Mouse (Mus musculus) forebrain, embryonic 14.5 days (tissue): ENCODE data around the gene Klhdc7a. TPM values are rescaled to one million over a fixed set of nuclear protein-coding genes. Genes with fewer than 3 reads are reported as not detected.
"Not testable (repeated sequence)": the region's sequence is repeated elsewhere in the genome, so short reads cannot be mapped to it uniquely, and the experiment has no call there.

Experiments used
- ATAC-seq: fragments of 200-750 bp; cut with Nextera tagmentation; 2 replicates; pipeline ENCODE4 v1.8.0; 2017; ENCODE audit warnings: mild to moderate bottlenecking, moderate library complexity
- DNase-seq: peaks from one replicate; pipeline ENCODE4 v3.0.0-alpha.2; 2015; ENCODE audit warnings: low spot score
- H3K27ac ChIP-seq: fragments of 300-500 bp; sonication (generic); 2 replicates; pipeline ENCODE4 v1.5.1; 2014; ENCODE audit warnings: low read depth, mild to moderate bottlenecking, control low read depth, low read length, moderate library complexity
- H3K27me3 ChIP-seq: fragments of 300-500 bp; sonication (generic); replicated peaks from 2 replicates; pipeline ENCODE4 v1.6.1; 2014; ENCODE audit warnings: low read length, control low read depth, mixed read lengths; ENCODE audit not compliant: control insufficient read depth, insufficient read depth
- H3K36me3 ChIP-seq: fragments of 300-500 bp; sonication (generic); 2 replicates; pipeline ENCODE4 v1.6.1; 2014; ENCODE audit warnings: low read length, control low read depth; ENCODE audit not compliant: control insufficient read depth, insufficient read depth
- H3K4me1 ChIP-seq: fragments of 300-500 bp; sonication (generic); 2 replicates; pipeline ENCODE4 v1.6.1; 2014; ENCODE audit warnings: antibody characterized with exemption, low read length, control low read depth; ENCODE audit not compliant: control insufficient read depth, insufficient read depth
- H3K4me2 ChIP-seq: fragments of 300-500 bp; sonication (generic); 2 replicates; pipeline ENCODE4 v1.6.1; 2014; ENCODE audit warnings: mild to moderate bottlenecking, control low read depth, low read length
- H3K4me3 ChIP-seq: fragments of 300-500 bp; sonication (generic); 2 replicates; pipeline ENCODE4 v1.5.1; 2014; ENCODE audit warnings: low read depth, low read length, control low read depth
- H3K9ac ChIP-seq: fragments of 300-500 bp; sonication (generic); 2 replicates; pipeline ENCODE4 v1.6.1; 2014; ENCODE audit warnings: mild to moderate bottlenecking, low read length, control low read depth, moderate library complexity
- H3K9me3 ChIP-seq: fragments of 300-500 bp; sonication (generic); replicated peaks from 2 replicates; pipeline ENCODE4 v1.6.1; 2016; ENCODE audit warnings: low read length, control low read depth, mixed read lengths; ENCODE audit not compliant: control insufficient read depth
- WGBS: fragments of 180-500 bp; shearing (Covaris S2); extraction: QIAGEN DNeasy Blood & Tissue Kit; methylation state at CpG from one replicate; pipeline ENCODE4 v1.1.7; 2014; 5-methylcytosine and 5-hydroxymethylcytosine counted together
- polyA plus RNA-seq: library from polyadenylated mRNA; unstranded; fragments of >200 nt; fragmentation: Nextera tagmentation; extraction: Ambion mirVana; gene quantifications from 2 replicates; pipeline ENCODE4 v1.2.1, GENCODE M21; 2014

Klhdc7a gene
- polyA plus RNA-seq, 1 experiment from 2014 or later: 0.22 TPM

- WGBS: 96% methylated on average over 5 of the region's 5 CpGs
- Histone ChIP-seq H3K4me1 (no peaks in the 10 kb centered on the region), H3K4me3 (no peak overlapping the region), H3K9ac (no peak overlapping the region), H3K9me3 (no peaks in the 10 kb centered on the region), H3K36me3 (no peaks in the 10 kb centered on the region), H3K4me2 (no peak overlapping the region), H3K27ac (no peak overlapping the region), H3K27me3 (no peaks in the 10 kb centered on the region)
- DNase-seq: no peak
- no peak for ATAC-seq
Measured at GRCm38 (mm10) chr4:139963911-139964310, 3.9 kb downstream of the Klhdc7a start.

- no peak for DNase-seq
- 67% methylated on average over 8 of the region's 8 CpGs for WGBS
- no peak overlapping the region for H3K9ac ChIP-seq
- no peak overlapping the region for H3K4me3 ChIP-seq
- H3K36me3 ChIP-seq: no peaks in the 10 kb centered on the region
- H3K9me3 ChIP-seq: no peaks in the 10 kb centered on the region
- no peaks in the 10 kb centered on the region for H3K27me3 ChIP-seq
- no peak for ATAC-seq
- no peaks in the 10 kb centered on the region for H3K4me1 ChIP-seq
- H3K27ac ChIP-seq: no peak overlapping the region
- H3K4me2 ChIP-seq: no peak overlapping the region
Measured at GRCm38 (mm10) chr4:139963059-139963458, 4.8 kb downstream of the Klhdc7a start.

GRCm38 (mm10) chr4:139961816-139962215 lies 6.0 kb downstream of the Klhdc7a start:
- DNase-seq (no peak), ATAC-seq (no peak)
- Histone ChIP-seq H3K4me1 (no peaks in the 10 kb centered on the region), H3K9ac (no peak overlapping the region), H3K27me3 (no peaks in the 10 kb centered on the region), H3K4me3 (no peak overlapping the region), H3K36me3 (no peaks in the 10 kb centered on the region), H3K27ac (no peak overlapping the region), H3K9me3 (no peaks in the 10 kb centered on the region), H3K4me2 (no peak overlapping the region)
- 91% methylated on average over 8 of the region's 8 CpGs for WGBS

- 89% methylated on average over 11 of the region's 11 CpGs for WGBS
- not testable (repeated sequence) for H3K27ac ChIP-seq, H3K9me3 ChIP-seq, H3K27me3 ChIP-seq, H3K4me2 ChIP-seq, H3K36me3 ChIP-seq, H3K4me1 ChIP-seq, H3K4me3 ChIP-seq, ATAC-seq, DNase-seq, H3K9ac ChIP-seq
Measured at GRCm38 (mm10) chr4:139961329-139961728, 6.5 kb downstream of the Klhdc7a start.

GRCm38 (mm10) chr4:139960724-139961315 lies 7.0 kb downstream of the Klhdc7a start:
- DNase-seq (no peak), ATAC-seq (no peak)
- no peaks in the 10 kb centered on the region for H3K4me1 ChIP-seq
- H3K27ac ChIP-seq: no peak overlapping the region
- no peaks in the 10 kb centered on the region for H3K27me3 ChIP-seq
- H3K4me3 ChIP-seq: no peak overlapping the region
- no peak overlapping the region for H3K9ac ChIP-seq
- WGBS: 78% methylated on average over 10 of the region's 10 CpGs
- H3K36me3 ChIP-seq: no peaks in the 10 kb centered on the region
- H3K9me3 ChIP-seq: no peaks in the 10 kb centered on the region
- no peak overlapping the region for H3K4me2 ChIP-seq

- no peaks in the 10 kb centered on the region for H3K4me1 ChIP-seq
- H3K4me3 ChIP-seq: no peak overlapping the region
- ATAC-seq (no peak), DNase-seq (no peak)
- no peak overlapping the region for H3K27ac ChIP-seq
- no peaks in the 10 kb centered on the region for H3K9me3 ChIP-seq
- H3K4me2 ChIP-seq: no peak overlapping the region
- no peaks in the 10 kb centered on the region for H3K27me3 ChIP-seq
- WGBS: 68% methylated on average over 12 of the region's 12 CpGs
- no peaks in the 10 kb centered on the region for H3K36me3 ChIP-seq
- H3K9ac ChIP-seq: 0 out of 2 replicates have a peak overlapping the region, but pooled peaks have one; percentile 26
Measured at GRCm38 (mm10) chr4:139960086-139960713, 7.6 kb downstream of the Klhdc7a start.

GRCm38 (mm10) chr4:139959188-139959587 lies 8.6 kb downstream of the Klhdc7a start:
- Histone ChIP-seq H3K36me3 (no peaks in the 10 kb centered on the region), H3K4me1 (no peaks in the 10 kb centered on the region), H3K4me3 (no peak overlapping the region), H3K9me3 (no peaks in the 10 kb centered on the region), H3K9ac (no peak overlapping the region), H3K27me3 (no peaks in the 10 kb centered on the region), H3K27ac (no peak overlapping the region), H3K4me2 (no peak overlapping the region)
- 86% methylated on average over 3 of the region's 3 CpGs for WGBS
- DNase-seq (no peak), ATAC-seq (no peak)

GRCm38 (mm10) chr4:139950876-139951485 lies 16.8 kb downstream of the Klhdc7a start:
- DNase-seq (no peak), ATAC-seq (no peak)
- 0 out of 2 replicates have a peak, but pooled peaks cover 2% of the 10 kb centered on the region for H3K27me3 ChIP-seq
- no peak overlapping the region for H3K4me2 ChIP-seq
- H3K4me3 ChIP-seq: no peak overlapping the region
- WGBS: 62% methylated on average over 6 of the region's 7 CpGs
- no peaks in the 10 kb centered on the region for H3K9me3 ChIP-seq
- no peak overlapping the region for H3K9ac ChIP-seq
- H3K36me3 ChIP-seq: no peaks in the 10 kb centered on the region
- no peak overlapping the region for H3K27ac ChIP-seq
- H3K4me1 ChIP-seq: 0 out of 2 replicates have a peak, but pooled peaks cover 7% of the 10 kb centered on the region

GRCm38 (mm10) chr4:139950431-139950848 lies 17.4 kb downstream of the Klhdc7a start:
- peak overlapping the region; percentile 18; the same call in 1 of the 2 replicates for H3K4me3 ChIP-seq
- 0 out of 2 replicates have a peak overlapping the region, but pooled peaks have one; percentile 0 for H3K9ac ChIP-seq
- peak overlapping the region; percentile 48; the same call in 1 of the 2 replicates for H3K4me2 ChIP-seq

More at GRCm38 (mm10) chr4:139950431-139950848, 17.4 kb downstream of the Klhdc7a start:
- H3K36me3 ChIP-seq: no peaks in the 10 kb centered on the region
- H3K27ac ChIP-seq: no peak overlapping the region
- 0 out of 2 replicates have a peak, but pooled peaks cover 2% of the 10 kb centered on the region for H3K27me3 ChIP-seq
- ATAC-seq: 0 out of 2 replicates have a peak, but pooled peaks have one; percentile 57
- 2% methylated on average over 19 of the region's 20 CpGs for WGBS
- no peaks in the 10 kb centered on the region for H3K9me3 ChIP-seq
- H3K4me1 ChIP-seq: 0 out of 2 replicates have a peak, but pooled peaks cover 7% of the 10 kb centered on the region
- peak; percentile 52 for DNase-seq
